Mouse (Mus musculus) thymus, postnatal 10 days (tissue): ENCODE data around the gene Synj2.
"Not testable (repeated sequence)": the region's sequence is repeated elsewhere in the genome, so short reads cannot be mapped to it uniquely, and the experiment has no call there.

ENCODE experiments used
- DNase-seq, 2 experiments: peaks; one replicate each; pipeline ENCODE4 v3.0.0; 2021; ENCODE audit warnings: low spot score in 2 of 2

Synj2 gene

DNA sequence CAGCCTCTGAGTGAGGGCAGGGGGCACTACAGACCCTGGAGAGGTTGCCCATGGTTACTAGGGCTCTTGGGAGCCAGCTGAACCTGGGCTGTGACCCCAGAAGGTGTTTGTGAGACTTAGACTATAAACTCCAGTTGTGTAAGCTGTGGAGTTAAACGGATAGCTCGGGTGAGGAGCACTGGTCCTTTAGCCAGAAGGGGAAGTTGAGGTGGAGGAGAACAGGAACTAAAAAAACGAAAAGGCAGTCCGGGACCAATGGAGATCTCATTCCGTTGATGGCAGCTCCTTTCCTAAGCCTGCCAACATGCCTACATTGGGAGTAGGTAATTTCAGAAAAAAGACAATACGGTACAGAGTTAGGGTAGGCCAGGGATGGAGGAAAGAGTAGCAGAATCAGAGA, 60.3 kb downstream of the Synj2 start:
- no peak for DNase-seq

DNA sequence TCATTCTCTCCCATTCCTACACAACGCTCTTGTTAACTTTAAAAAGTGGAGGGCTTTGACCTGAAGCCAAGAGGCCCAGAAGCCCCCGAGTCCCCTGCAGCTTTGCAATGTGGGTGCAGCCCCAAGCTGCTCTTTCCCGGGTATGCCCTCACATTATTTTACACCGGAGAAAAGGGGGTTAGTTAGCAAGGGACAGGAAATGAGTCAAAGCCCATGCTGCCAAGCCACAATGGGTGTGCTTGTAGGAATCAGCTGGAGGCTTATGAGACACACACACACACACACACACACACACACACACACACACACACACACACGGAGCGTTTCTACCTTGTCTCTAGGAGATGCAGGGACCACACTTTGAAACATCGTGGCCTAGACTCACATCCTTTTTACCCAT, 60.8 kb downstream of the Synj2 start:
- no peak for DNase-seq

DNA sequence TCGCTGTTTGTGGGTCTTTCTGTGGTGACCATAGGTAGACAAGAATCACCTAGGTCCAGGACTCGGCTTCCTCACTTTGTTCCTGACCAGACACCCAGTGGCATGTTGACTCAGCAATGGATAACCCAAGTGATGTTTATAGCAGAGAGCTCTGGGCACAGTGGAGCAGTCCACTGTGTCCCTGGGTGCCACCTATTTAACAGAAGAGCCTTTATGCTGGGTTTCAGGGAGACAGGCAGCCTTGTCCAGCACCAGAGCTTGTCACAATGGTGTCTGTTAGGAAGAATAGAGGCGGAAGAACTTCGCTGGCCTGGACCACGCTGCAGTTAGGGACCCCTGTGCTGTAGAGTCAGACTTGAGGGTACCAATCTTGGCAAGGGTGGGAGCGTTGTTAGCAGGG, 61.5 kb downstream of the Synj2 start:
- DNase-seq = no peak

DNA sequence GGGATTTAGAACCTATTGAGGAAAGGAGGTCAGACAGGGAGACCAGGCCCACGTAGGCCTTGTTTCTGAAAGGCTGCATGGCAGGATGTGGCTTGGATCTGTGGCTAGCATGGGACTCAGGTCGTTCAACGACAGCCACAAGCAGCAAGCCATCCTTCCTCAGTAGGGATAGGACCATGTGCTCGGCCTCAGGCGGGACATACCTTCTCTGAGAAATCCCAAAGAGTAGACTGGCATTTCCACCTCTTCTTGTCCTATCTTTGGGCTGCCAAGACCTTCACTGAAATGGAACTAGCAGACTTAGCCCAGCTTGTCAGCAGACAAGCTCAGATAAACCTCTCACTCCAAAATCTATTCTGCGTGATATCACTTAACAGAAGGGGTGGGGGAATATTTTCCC, 62.6 kb downstream of the Synj2 start:
- DNase-seq = no peak

DNA sequence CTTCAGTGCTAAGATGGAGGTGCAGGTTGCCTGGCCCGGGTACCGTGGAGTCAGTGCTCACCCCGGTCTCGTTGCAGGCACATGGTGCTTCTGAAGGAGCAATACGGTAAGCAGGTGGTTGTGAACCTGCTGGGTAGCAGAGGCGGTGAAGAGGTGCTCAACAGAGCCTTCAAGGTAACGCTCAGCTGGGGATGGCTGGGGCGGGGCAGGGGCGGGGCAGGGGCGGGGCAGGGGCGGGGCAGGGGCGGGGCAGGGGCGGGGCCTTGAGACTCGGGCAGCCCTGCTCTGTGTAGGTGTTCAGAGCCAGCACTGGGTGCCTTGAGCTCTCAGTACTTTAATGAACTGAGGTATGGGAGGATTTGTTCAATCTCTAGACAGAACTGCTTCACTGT, 64.2 kb downstream of the Synj2 start:
- DNase-seq = no peak

DNA sequence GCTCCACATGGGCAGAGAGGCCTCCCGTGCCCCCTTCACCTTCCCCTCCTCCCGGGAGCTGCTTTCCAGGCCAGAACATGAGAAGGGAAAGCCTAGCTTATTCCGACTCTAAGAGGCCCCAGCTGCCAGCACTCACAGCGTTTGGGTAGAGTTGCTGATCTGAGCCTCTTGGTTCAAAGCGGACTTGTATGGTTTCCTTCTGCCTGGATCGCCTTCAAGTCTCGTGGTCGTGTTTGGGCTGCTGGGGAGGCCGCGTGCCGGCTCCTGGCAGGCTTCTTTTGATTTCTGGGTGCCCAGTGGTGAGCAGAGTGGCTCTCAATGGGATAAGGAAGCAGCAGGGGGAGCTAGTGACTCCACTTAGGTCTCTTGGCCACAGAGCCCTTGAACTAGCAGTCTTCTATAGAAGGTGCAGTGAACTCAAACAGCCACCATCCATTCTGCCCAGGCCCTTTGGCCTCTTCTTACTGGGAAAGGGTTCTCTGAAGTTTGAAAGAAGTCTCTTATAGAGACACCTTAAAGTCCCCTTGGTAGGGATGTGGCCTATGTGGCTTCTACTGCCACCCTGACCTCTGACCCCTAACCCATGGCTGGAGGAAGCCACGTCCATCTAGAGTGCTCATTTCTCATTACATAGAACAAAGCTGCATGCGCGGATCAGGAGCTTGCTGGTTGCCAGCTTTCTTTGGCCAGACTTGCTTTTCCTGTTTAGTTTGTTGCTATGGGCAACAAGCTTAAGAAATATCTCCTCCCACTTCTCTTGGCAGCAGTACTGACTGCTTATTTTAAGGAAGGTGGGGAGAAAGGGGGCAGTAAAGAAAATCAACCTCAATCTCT, 64.8 kb downstream of the Synj2 start:
- peak in 1 of 2 experiments; percentile 32 for DNase-seq

DNA sequence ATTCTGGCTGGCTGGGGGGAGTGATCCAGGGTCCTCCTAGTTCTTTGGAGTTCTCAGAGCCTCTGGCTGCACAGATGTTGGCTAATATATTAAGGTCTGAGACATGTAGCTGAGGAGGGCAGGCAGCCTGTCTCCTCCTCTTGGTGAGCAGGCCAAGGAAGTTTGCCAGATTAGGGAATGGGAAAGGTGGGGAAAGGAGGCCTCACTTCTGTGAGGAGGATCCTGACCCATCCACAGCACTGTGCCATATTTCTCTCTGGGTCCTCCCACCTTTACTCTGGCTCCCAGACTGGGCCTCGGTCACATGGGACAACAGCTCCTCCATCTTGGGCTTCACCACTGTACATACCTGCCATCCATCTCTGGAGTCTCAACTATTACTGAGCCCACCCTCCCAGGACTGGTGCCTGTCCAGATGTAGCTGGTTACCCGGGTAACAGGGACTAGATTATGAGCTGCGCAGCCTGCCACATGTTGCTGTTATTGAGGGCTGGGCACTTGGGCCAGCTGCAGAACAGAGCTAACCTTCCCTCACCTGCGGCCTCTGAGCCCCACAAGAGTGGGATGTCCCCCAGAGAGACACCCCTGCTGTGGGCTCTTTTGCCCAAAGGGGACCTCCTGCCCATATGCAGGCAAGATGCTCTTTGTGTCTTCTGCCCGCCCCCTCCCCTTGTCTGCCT, 66.2 kb downstream of the Synj2 start:
- no peak for DNase-seq

DNA sequence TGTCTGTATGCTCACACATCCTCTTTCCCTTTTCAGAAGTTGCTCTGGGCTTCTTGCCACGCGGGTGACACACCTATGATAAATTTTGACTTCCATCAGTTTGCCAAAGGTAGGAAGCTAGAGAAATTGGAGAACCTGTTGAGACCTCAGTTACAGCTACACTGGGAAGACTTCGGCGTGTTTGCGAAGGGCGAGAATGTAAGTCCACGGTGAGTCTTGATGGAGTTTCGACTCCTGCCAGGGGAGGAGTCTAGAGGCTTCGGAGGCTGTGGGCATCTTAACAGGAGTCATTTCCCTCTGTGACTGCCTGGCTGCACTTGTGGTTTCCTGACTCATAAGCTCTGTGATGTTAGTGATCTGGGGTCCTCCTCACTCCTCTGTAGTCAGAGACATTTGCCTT, 66.8 kb downstream of the Synj2 start:
- no peak for DNase-seq

DNA sequence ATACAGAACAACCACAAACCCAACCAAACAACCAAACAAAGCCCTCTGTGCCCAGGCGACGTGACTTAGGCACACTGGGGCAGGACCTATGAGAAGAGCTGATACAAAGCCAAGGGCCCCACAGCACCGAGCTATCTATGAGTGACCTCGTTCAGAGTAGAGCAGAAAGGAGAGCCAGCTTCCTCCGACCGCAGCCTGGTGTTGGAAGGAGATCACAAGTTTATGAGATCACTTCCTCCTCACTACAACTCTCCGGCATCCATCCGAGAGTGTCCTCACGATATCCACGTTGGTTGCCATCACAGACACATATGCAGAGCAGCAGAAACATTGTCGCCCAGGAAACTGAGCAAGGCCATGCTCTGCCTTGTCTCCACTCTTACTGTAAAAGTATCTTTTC, 67.5 kb downstream of the Synj2 start:
- DNase-seq = no peak

DNA sequence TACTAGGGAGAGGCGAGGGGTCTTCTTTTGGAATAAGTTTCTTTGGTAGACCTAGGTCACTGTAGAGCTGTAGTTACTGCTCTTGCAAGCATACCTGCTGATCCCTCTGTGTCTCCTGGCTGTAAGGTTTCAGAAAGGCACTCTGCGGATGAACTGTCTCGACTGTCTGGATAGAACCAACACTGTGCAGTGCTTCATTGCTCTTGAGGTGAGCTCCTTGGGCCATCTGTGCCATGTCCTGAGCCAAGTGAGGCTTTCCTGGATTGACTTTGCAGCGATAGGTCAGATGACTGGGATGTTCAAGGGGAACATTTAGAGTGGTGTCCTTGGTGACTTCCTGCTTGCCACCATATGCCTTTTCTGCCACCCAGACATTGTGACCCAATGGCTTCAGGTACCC, 68.5 kb downstream of the Synj2 start:
- DNase-seq = no peak

- DNase-seq = no peak
These were observed 72.0 kb downstream of the Synj2 start for GRCm38 (mm10) chr17:6013079-6013478.

- DNase-seq = no peak
These were observed 73.9 kb downstream of the Synj2 start for GRCm38 (mm10) chr17:6014985-6015384.

DNA sequence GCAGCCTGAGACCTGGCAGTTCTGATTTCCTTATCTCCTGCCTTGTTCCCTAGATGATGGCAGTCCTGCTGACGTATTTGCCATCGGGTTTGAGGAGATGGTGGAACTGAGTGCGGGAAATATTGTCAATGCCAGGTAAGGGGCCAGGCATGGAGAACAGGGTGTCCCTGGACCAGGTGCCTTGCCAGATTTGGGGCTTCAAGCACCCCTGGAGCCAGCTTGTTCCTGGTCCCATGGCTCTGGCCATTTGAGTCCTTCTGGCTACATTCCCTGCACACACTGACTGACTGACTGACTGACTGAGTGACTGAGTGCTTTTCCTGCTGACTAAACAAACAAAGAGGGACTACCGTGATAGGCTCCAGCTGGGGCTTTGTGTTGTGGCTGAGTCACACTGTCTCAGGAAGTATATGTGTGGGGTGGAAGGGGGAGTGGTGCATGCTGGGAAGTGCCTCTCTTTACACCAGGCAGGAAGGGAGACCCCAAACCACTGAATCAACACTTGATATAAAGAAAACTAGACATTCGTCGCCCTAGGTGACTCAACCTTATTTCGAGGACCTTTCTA, 75.2 kb downstream of the Synj2 start:
- peak; percentile 79 to 81 for DNase-seq

- DNase-seq = no peak
These were observed 76.2 kb downstream of the Synj2 start for GRCm38 (mm10) chr17:6017268-6017667.

- no peak for DNase-seq
These were observed 77.3 kb downstream of the Synj2 start for GRCm38 (mm10) chr17:6018348-6018747.

GRCm38 (mm10) chr17:6019776-6020175, 78.7 kb downstream of the Synj2 start:
- DNase-seq = peak in 1 of 2 experiments; percentile 37

DNA sequence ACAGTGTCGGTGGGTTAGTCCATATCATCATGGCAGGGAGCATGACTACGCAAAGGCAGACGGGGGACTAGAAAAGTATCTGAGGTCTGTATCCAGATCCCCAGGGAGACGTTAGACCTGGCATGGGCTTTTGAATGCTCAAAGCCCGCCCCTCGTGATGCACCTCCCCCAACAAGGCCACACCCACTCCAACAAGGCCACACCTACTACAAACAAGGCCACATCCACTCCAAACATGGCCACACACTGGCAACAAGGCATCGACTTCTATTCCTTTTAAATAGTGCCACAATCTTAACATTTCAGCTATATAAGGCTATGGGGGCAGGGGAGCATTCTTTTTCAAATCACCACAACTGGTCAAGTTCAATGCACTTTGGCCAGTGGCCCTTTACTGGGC, 79.6 kb downstream of the Synj2 start:
- no peak for DNase-seq

DNA sequence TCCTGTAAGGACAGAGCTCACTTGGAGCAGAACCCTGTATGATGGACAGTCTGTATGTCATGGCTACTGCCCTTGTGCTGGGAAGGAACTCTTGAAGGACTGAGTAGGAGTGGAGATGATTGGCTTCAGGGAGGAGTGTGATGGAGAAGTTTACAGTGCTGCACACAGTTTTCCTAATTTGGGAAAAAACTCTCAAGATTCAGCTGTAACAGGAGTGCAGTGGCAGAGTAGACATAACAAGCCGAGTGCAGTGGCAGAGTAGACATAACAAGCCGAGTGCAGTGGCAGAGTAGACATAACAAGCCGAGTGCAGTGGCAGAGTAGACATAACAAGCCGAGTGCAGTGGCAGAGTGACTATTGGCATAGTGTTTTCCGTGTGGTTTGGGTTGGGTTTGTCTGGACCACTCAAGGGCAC, 80.3 kb downstream of the Synj2 start:
- not testable (repeated sequence) for DNase-seq

GRCm38 (mm10) chr17:6025831-6026230, 84.8 kb downstream of the Synj2 start:
- DNase-seq = no peak

DNA sequence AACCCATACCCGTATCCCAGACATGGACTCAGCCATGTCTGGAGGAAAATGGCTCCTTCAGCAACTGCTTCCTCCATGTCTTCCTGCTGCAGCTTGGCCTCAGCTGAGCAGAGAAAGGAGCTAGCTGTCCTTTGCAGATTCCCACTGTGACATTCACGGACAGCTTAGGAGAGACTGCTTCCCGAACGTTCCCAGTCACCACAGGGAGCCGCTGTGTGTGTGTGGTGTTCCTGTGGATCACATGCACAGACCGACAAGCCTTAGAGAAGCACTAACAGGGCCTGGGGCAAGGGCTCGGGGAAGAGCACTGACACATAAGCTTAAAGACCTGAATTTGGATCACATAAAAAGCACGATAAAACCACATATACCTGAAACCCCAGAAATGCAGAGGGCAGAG, 94.6 kb downstream of the Synj2 start:
- no peak for DNase-seq

- DNase-seq = no peak
These were observed 95.4 kb downstream of the Synj2 start for GRCm38 (mm10) chr17:6036458-6036857.

GRCm38 (mm10) chr17:6036872-6037271, 95.8 kb downstream of the Synj2 start:
- no peak for DNase-seq

DNA sequence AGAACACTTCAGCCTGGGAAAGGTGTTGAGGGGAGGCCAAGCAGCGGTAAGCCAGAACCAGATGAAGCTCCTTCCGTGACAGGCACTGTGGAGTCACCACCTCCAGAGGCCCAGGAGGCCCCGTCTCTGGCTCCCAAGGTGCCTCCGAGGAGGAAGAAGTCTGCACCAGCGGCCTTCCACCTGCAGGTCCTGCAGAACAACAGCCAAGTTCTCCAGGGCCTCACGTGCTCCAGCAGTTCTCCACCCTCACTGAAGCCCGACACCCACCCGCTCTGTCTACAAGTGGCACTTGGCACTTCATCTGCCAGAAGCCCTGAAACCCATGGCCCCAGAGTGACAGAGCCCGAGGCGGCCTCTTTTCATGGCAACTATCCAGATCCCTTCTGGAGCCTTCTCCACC, 96.4 kb downstream of the Synj2 start:
- DNase-seq = no peak
